9 mouse cellular contexts compared by ENCODE assay signal in genomic region chrX:145672776-145673175, GRCm38 (mm10).
DNase-seq lines count a peak whose midpoint lies in the region; ATAC-seq and TF ChIP-seq lines count a peak whose summit lies in the region.
"Had no signal": no experiment of that assay in that cellular context is flagged by ENCODE, and none has a peak within 500 bp of the region (broad histone marks: within the 10 kb centered on the region; RNA-seq: fewer than 3 reads in every experiment).

No protein-coding gene starts in this region.

- H3K27ac ChIP-seq in hindbrain, embryonic 11.5 days (ENCODE audit: low read depth, low read length): no peak overlapping the region
- H3K27ac ChIP-seq in hindbrain, embryonic 16.5 days (ENCODE audit: low read depth, low read length): no peak overlapping the region
- H3K27ac ChIP-seq: limb, embryonic 13.5 days had no signal

- no peak overlapping the region for H3K9ac ChIP-seq in hindbrain, embryonic 11.5 days (ENCODE audit: low read depth, low read length)
- H3K9ac ChIP-seq in hindbrain, embryonic 16.5 days (ENCODE audit: low read depth, low read length): no peak overlapping the region
- H3K9ac ChIP-seq: limb, embryonic 13.5 days had no signal

- H3K27me3 ChIP-seq in hindbrain, embryonic 11.5 days (ENCODE audit: control insufficient read depth, insufficient read depth, low read length): no peaks in the 10 kb centered on the region
- no peaks in the 10 kb centered on the region for H3K27me3 ChIP-seq in hindbrain, embryonic 16.5 days (replicated peaks; ENCODE audit: control insufficient read depth, insufficient read depth, low read length)
- H3K27me3 ChIP-seq in E14TG2a.4 (ENCODE audit: insufficient read depth, low read length): no peaks in the 10 kb centered on the region
- H3K27me3 ChIP-seq: limb, embryonic 13.5 days had no signal

- no peaks in the 10 kb centered on the region for H3K4me1 ChIP-seq in hindbrain, embryonic 11.5 days (replicated peaks; ENCODE audit: control insufficient read depth, insufficient read depth, low read length)
- no peaks in the 10 kb centered on the region for H3K4me1 ChIP-seq in hindbrain, embryonic 16.5 days (ENCODE audit: control insufficient read depth, insufficient read depth, low read depth, low read length)
- no peaks in the 10 kb centered on the region for H3K4me1 ChIP-seq in E14TG2a.4 (replicated peaks; ENCODE audit: low read depth, low read length)
- H3K4me1 ChIP-seq: limb, embryonic 13.5 days had no signal

- DNase-seq in hindbrain, embryonic 11.5 days (ENCODE audit: low spot score): peak; percentile 25
- DNase-seq in 3T3-L1 (ENCODE audit: low read depth, low spot score): peak; percentile 60
- peak; percentile 54 for DNase-seq in embryo, embryonic 10 days (ENCODE audit: low spot score)
- peak; percentile 17 to 47 for DNase-seq in left cerebral cortex, postnatal 25 days (ENCODE audit: low spot score in 2 of 2)
- DNase-seq in thymus, postnatal 25 days: peak; percentile 10
- no peak for DNase-seq in spleen, postnatal 4 days (ENCODE audit: low spot score in 2 of 2)

- H3K4me3 ChIP-seq in hindbrain, embryonic 11.5 days (ENCODE audit: low read depth, low read length): no peak overlapping the region
- H3K4me3 ChIP-seq in hindbrain, embryonic 16.5 days (ENCODE audit: low read length): no peak overlapping the region
- no peak overlapping the region for H3K4me3 ChIP-seq in E14TG2a.4 (replicated peaks; ENCODE audit: low read length)
- H3K4me3 ChIP-seq: limb, embryonic 13.5 days had no signal

- TF ChIP-seq CTCF in E14TG2a.4 (conservative IDR thresholded peaks at IDR 0.05; ENCODE audit: low read length): peak; percentile 47

- no peaks in the 10 kb centered on the region for H3K36me3 ChIP-seq in hindbrain, embryonic 11.5 days (ENCODE audit: control insufficient read depth, insufficient read depth, low read length)
- no peaks in the 10 kb centered on the region for H3K36me3 ChIP-seq in hindbrain, embryonic 16.5 days (ENCODE audit: control insufficient read depth, insufficient read depth, low read length)
- no peaks in the 10 kb centered on the region for H3K36me3 ChIP-seq in E14TG2a.4 (ENCODE audit: insufficient read depth, low read length)
- H3K36me3 ChIP-seq: limb, embryonic 13.5 days had no signal

- 0 out of 2 replicates have a peak, but pooled peaks have one; percentile 33 for ATAC-seq in hindbrain, embryonic 11.5 days (ENCODE audit: low FRiP score)
- no peak for ATAC-seq in hindbrain, embryonic 16.5 days

- H3K4me2 ChIP-seq in hindbrain, embryonic 11.5 days (replicated peaks; ENCODE audit: low read depth, low read length): no peak overlapping the region
- H3K4me2 ChIP-seq in hindbrain, embryonic 16.5 days (ENCODE audit: low read length): no peak overlapping the region
- H3K4me2 ChIP-seq: limb, embryonic 13.5 days had no signal

- no peaks in the 10 kb centered on the region for H3K9me3 ChIP-seq in hindbrain, embryonic 11.5 days (ENCODE audit: control insufficient read depth, low read length)
- H3K9me3 ChIP-seq in hindbrain, embryonic 16.5 days (ENCODE audit: control insufficient read depth, low read length): no peaks in the 10 kb centered on the region
- no peaks in the 10 kb centered on the region for H3K9me3 ChIP-seq in E14TG2a.4 (ENCODE audit: low read length)
- H3K9me3 ChIP-seq: limb, embryonic 13.5 days had no signal

- intact Hi-C loops in left cerebral cortex, postnatal 25 days (cut with DNase I): loop anchor here (2.0 kb wide), 1 partner anchor 132 kb away; no protein-coding TSS in a partner anchor

Comparison
In these comparisons a context has a peak if more than half of its experiments do, and no peak if none do; other contexts are left out.
1. DNase-seq: peak in hindbrain, embryonic 11.5 days (single experiment), 3T3-L1 (single experiment), embryo, embryonic 10 days (single experiment), left cerebral cortex, postnatal 25 days (2 of 2) and thymus, postnatal 25 days (single experiment); none in spleen, postnatal 4 days (0 of 2).